8 mouse cellular contexts compared by ENCODE assay signal in the genomic region with DNA sequence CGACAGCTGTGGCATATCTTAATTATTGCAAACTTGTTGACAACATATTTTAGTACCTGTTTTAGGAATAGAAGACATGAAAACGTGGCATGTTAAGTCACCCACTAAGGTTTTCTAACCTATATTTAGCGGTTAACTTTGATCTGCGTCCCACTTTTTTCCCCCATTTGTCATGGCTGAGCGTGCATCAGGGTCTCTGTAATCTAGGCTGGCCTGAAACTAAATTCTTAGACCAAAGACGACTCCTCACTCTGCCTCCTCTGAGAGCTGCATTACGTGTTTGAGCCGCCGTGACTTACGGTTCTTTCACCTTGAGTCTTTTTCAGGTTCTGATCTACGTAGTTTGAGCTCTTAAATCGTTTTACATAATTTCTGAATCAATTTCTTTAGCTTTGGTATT. TPM values are rescaled to one million over a fixed set of nuclear protein-coding genes. Genes with fewer than 3 reads are reported as not detected.
A peak's percentile ranks its signal among the peaks of the same experiment; 100 is the strongest.
DNase-seq lines count a peak whose midpoint lies in the region; ATAC-seq lines count a peak whose summit lies in the region.

No protein-coding gene starts in this region.

- WGBS in kidney, embryonic 14.5 days: 2% methylated on average over 12 of the region's 12 CpGs
- WGBS in forebrain, embryonic 11.5 days: 3% methylated on average over 12 of the region's 12 CpGs
- WGBS in liver, embryonic 12.5 days (ENCODE audit: insufficient replicate concordance): 3% methylated on average over 12 of the region's 12 CpGs
- WGBS in stomach, embryonic 15.5 days: 2% methylated on average over 12 of the region's 12 CpGs

- peak overlapping the region; percentile 60 for H3K9ac ChIP-seq in kidney, embryonic 14.5 days (ENCODE audit: low read depth, low read length)
- H3K9ac ChIP-seq in forebrain, embryonic 11.5 days (ENCODE audit: low read length): peak overlapping the region; percentile 69
- peak overlapping the region; percentile 84 for H3K9ac ChIP-seq in liver, embryonic 12.5 days
- peak overlapping the region; percentile 62 for H3K9ac ChIP-seq in stomach, embryonic 15.5 days

- no peaks in the 10 kb centered on the region for H3K27me3 ChIP-seq in kidney, embryonic 14.5 days (ENCODE audit: control insufficient read depth, insufficient read depth, low read length)
- H3K27me3 ChIP-seq in forebrain, embryonic 11.5 days (ENCODE audit: control insufficient read depth, insufficient read depth, low read length): no peaks in the 10 kb centered on the region
- no peaks in the 10 kb centered on the region for H3K27me3 ChIP-seq in liver, embryonic 12.5 days (replicated peaks)
- H3K27me3 ChIP-seq in stomach, embryonic 15.5 days (replicated peaks): no peaks in the 10 kb centered on the region

- H3K36me3 ChIP-seq in kidney, embryonic 14.5 days (ENCODE audit: control insufficient read depth, insufficient read depth, low read length): peaks cover 50% of the 10 kb centered on the region
- H3K36me3 ChIP-seq in forebrain, embryonic 11.5 days (ENCODE audit: control insufficient read depth, insufficient read depth, low read length): peaks cover 15% of the 10 kb centered on the region; the same call in 1 of the 2 replicates
- peaks cover 68% of the 10 kb centered on the region for H3K36me3 ChIP-seq in liver, embryonic 12.5 days
- H3K36me3 ChIP-seq in stomach, embryonic 15.5 days: peaks cover 28% of the 10 kb centered on the region; the same call in 1 of the 2 replicates

- peak; percentile 45; the same call in 1 of the 2 replicates for ATAC-seq in kidney, embryonic 14.5 days (ENCODE audit: low FRiP score, low TSS enrichment)
- peak; percentile 28 for ATAC-seq in forebrain, embryonic 11.5 days (replicated peaks; ENCODE audit: low FRiP score)
- peak; percentile 57; the same call in 1 of the 2 replicates for ATAC-seq in liver, embryonic 12.5 days
- ATAC-seq in stomach, embryonic 15.5 days (ENCODE audit: insufficient read depth, low FRiP score, low read depth): no peak

- H3K4me3 ChIP-seq in kidney, embryonic 14.5 days (ENCODE audit: low read length): peak overlapping the region; percentile 71
- H3K4me3 ChIP-seq in forebrain, embryonic 11.5 days (ENCODE audit: low read depth, low read length): peak overlapping the region; percentile 97
- peak overlapping the region; percentile 87 for H3K4me3 ChIP-seq in liver, embryonic 12.5 days
- peak overlapping the region; percentile 99 for H3K4me3 ChIP-seq in stomach, embryonic 15.5 days (replicated peaks)

- no peak for DNase-seq in kidney, adult 18-20 months
- peak; percentile 72 for DNase-seq in MN1 (ENCODE audit: low spot score)
- DNase-seq in forebrain, embryonic 11.5 days (ENCODE audit: low spot score): no peak
- no peak for DNase-seq in urinary bladder, adult 18-20 months (ENCODE audit: low spot score in 2 of 2)
- DNase-seq in layer of hippocampus, adult 18-20 months (ENCODE audit: low spot score in 2 of 2): no peak

- H3K4me2 ChIP-seq in kidney, embryonic 14.5 days (replicated peaks; ENCODE audit: low read depth, low read length): peak overlapping the region; percentile 57
- H3K4me2 ChIP-seq in forebrain, embryonic 11.5 days (ENCODE audit: low read depth, low read length, severe bottlenecking): peak overlapping the region; percentile 65
- peak overlapping the region; percentile 85 for H3K4me2 ChIP-seq in liver, embryonic 12.5 days
- H3K4me2 ChIP-seq in stomach, embryonic 15.5 days: peak overlapping the region; percentile 79

- H3K4me1 ChIP-seq in kidney, embryonic 14.5 days (ENCODE audit: control insufficient read depth, insufficient read depth, low read length): peaks cover 8% of the 10 kb centered on the region; the same call in 1 of the 2 replicates
- H3K4me1 ChIP-seq in forebrain, embryonic 11.5 days (replicated peaks; ENCODE audit: control insufficient read depth, insufficient read depth, low read length): peaks cover 7% of the 10 kb centered on the region
- H3K4me1 ChIP-seq in liver, embryonic 12.5 days: peaks cover 41% of the 10 kb centered on the region
- peaks cover 9% of the 10 kb centered on the region for H3K4me1 ChIP-seq in stomach, embryonic 15.5 days

- H3K9me3 ChIP-seq in kidney, embryonic 14.5 days (ENCODE audit: control insufficient read depth, low read length): no peaks in the 10 kb centered on the region
- no peaks in the 10 kb centered on the region for H3K9me3 ChIP-seq in forebrain, embryonic 11.5 days (ENCODE audit: control insufficient read depth, low read length)
- H3K9me3 ChIP-seq in liver, embryonic 12.5 days (replicated peaks): no peaks in the 10 kb centered on the region
- H3K9me3 ChIP-seq in stomach, embryonic 15.5 days: no peaks in the 10 kb centered on the region

- 0 out of 2 replicates have a peak overlapping the region, but pooled peaks have one; percentile 10 for H3K27ac ChIP-seq in kidney, embryonic 14.5 days (ENCODE audit: low read depth, low read length)
- no peak overlapping the region for H3K27ac ChIP-seq in forebrain, embryonic 11.5 days (ENCODE audit: low read depth, low read length)
- H3K27ac ChIP-seq in liver, embryonic 12.5 days: peak overlapping the region; percentile 87
- peak overlapping the region; percentile 79 for H3K27ac ChIP-seq in stomach, embryonic 15.5 days

RNA-seq across cellular contexts. Expression of a gene that starts 0.5 kb away (rescaled TPM):
- polyA plus RNA-seq in kidney, embryonic 14.5 days (2014; fragmentation: Nextera tagmentation; extraction: Ambion mirVana): 66.5 and 68.3 TPM in 2 replicates
- 67.5 and 70.0 TPM in 2 replicates for polyA plus RNA-seq in forebrain, embryonic 11.5 days (2014; fragmentation: Nextera tagmentation; extraction: Ambion mirVana)
- 51.7 and 54.8 TPM in 2 replicates for polyA plus RNA-seq in liver, embryonic 12.5 days (2016; fragmentation: Nextera tagmentation; extraction: Ambion mirVana)
- polyA plus RNA-seq in stomach, embryonic 15.5 days (2015; fragmentation: Nextera tagmentation; extraction: Ambion mirVana): 58.4 and 61.5 TPM in 2 replicates
- 10 to 100 TPM; 26.7 to 27.5 TPM for total RNA-seq in layer of hippocampus, adult 18-20 months (2021)

RNA-seq across cellular contexts. Expression of a gene that starts 0.5 kb away (rescaled TPM):
- 1,219 and 1,442 TPM in 2 replicates for polyA plus RNA-seq in kidney, embryonic 14.5 days (2014; fragmentation: Nextera tagmentation; extraction: Ambion mirVana)
- 874 and 891 TPM in 2 replicates for polyA plus RNA-seq in forebrain, embryonic 11.5 days (2014; fragmentation: Nextera tagmentation; extraction: Ambion mirVana)
- 867 and 884 TPM in 2 replicates for polyA plus RNA-seq in liver, embryonic 12.5 days (2016; fragmentation: Nextera tagmentation; extraction: Ambion mirVana)
- 990 and 1,013 TPM in 2 replicates for polyA plus RNA-seq in stomach, embryonic 15.5 days (2015; fragmentation: Nextera tagmentation; extraction: Ambion mirVana)
- 100 to 1,000 TPM; 742 to 758 TPM for total RNA-seq in layer of hippocampus, adult 18-20 months (2021)

RNA-seq across cellular contexts. Expression of a gene that starts 43.6 kb away (rescaled TPM):
- polyA plus RNA-seq in kidney, embryonic 14.5 days (2014; fragmentation: Nextera tagmentation; extraction: Ambion mirVana): not detected in 2 replicates
- polyA plus RNA-seq in forebrain, embryonic 11.5 days (2014; fragmentation: Nextera tagmentation; extraction: Ambion mirVana): not detected in 2 replicates
- 9.9 and 10.0 TPM in 2 replicates for polyA plus RNA-seq in liver, embryonic 12.5 days (2016; fragmentation: Nextera tagmentation; extraction: Ambion mirVana)
- polyA plus RNA-seq in stomach, embryonic 15.5 days (2015; fragmentation: Nextera tagmentation; extraction: Ambion mirVana): 1.6 and 1.9 TPM in 2 replicates
- total RNA-seq in layer of hippocampus, adult 18-20 months (2021): under 1 TPM; 0.62 to 0.81 TPM

RNA-seq across cellular contexts. Expression of a gene that starts 44.0 kb away (rescaled TPM):
- 56.2 and 68.9 TPM in 2 replicates for polyA plus RNA-seq in kidney, embryonic 14.5 days (2014; fragmentation: Nextera tagmentation; extraction: Ambion mirVana)
- polyA plus RNA-seq in forebrain, embryonic 11.5 days (2014; fragmentation: Nextera tagmentation; extraction: Ambion mirVana): 68.6 and 69.0 TPM in 2 replicates
- polyA plus RNA-seq in liver, embryonic 12.5 days (2016; fragmentation: Nextera tagmentation; extraction: Ambion mirVana): 24.1 and 26.3 TPM in 2 replicates
- polyA plus RNA-seq in stomach, embryonic 15.5 days (2015; fragmentation: Nextera tagmentation; extraction: Ambion mirVana): 152 and 165 TPM in 2 replicates
- 10 to 100 TPM; 30.1 to 33.5 TPM for total RNA-seq in layer of hippocampus, adult 18-20 months (2021)

RNA-seq across cellular contexts. Expression of a gene that starts 56.3 kb away (rescaled TPM):
- 94.5 and 100 TPM in 2 replicates for polyA plus RNA-seq in kidney, embryonic 14.5 days (2014; fragmentation: Nextera tagmentation; extraction: Ambion mirVana)
- 99.7 and 99.9 TPM in 2 replicates for polyA plus RNA-seq in forebrain, embryonic 11.5 days (2014; fragmentation: Nextera tagmentation; extraction: Ambion mirVana)
- 58.1 and 59.3 TPM in 2 replicates for polyA plus RNA-seq in liver, embryonic 12.5 days (2016; fragmentation: Nextera tagmentation; extraction: Ambion mirVana)
- 84.8 and 87.7 TPM in 2 replicates for polyA plus RNA-seq in stomach, embryonic 15.5 days (2015; fragmentation: Nextera tagmentation; extraction: Ambion mirVana)
- 10 to 100 TPM; 28.0 to 30.8 TPM for total RNA-seq in layer of hippocampus, adult 18-20 months (2021)
